Mouse (Mus musculus): ENCODE measurements around the gene Znhit6.

DNA sequence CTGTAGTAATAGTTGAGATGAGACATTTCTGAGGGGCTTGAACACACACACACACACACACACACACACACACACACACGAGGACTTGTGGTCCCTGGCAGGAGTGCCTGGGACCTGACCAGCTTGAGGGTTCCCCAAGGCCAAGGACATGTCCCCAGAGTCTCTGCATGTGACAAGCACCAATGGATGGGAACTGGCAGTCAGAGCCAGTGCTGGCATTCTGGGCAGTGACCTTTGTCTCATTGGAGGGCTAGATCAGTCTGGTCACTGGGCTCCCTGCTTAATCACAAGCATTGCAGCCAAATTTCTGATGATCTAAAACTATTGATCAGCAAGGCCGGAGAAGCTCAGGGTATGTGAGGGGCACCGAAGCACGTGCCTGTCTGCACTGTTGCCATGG is 48.8 kb downstream of the Znhit6 start:
- TF ChIP-seq CTCF (IDR thresholded peaks at IDR 0.05) (no peak), EP300 (IDR thresholded peaks at IDR 0.05) (no peak)
